Mouse (Mus musculus) CH12F3 (cell line): ENCODE results near the gene Olfr749.
"Not testable (repeated sequence)": the region's sequence is repeated elsewhere in the genome, so short reads cannot be mapped to it uniquely, and the experiment has no call there.

ENCODE experiments used
- in situ Hi-C: fragments of 300-500 bp; cut with MboI; formaldehyde crosslinking; loops from 2 replicates; pipeline ENCODE4 v1.14.3; 2020; ENCODE audit warnings: low sequenced_read_pairs

Olfr749 gene

DNA sequence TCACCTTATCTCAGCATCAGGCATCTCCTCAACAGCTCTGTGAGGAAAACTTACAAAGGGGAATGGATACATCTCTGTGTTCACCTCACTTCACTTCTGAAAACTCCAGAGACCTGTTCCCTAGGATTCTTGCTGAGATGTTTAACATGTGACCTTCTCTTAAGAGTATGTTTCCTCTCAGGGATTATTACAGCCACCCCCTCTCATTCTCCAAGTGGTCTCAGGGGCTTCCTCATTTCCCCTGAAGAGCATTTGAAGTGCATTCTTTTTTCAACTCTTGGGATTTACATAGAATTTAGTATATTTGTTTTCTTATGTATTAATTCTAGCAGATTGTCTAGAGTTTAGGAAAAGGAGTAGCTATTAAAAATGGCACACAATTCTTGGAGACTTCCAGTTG lies at the start of gene Olfr749:
Olfr749 (minus strand) TSS at position 101 of the 400 bp plus-strand sequence.
- in situ Hi-C loops = no loop called here

DNA sequence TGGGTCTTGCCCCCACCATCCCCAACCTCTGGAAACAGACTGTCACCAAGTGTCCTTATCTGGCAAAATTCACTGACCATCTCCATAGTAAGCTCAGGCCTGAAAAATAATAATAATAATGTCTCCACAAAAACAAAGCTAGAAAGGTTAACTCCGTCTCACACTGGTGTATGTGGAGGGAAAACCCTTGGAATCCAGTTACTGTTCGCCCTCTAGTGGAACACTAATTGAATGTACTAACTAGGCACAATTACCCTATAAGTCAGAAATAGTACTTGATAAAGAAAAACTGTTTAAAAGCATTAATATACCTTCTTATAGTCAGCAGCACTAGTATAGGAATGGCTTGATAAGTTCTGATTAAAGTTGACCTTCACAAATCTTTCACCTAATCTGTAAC lies 43.3 kb upstream of the Olfr749 start:
- in situ Hi-C loops = no loop called here

DNA sequence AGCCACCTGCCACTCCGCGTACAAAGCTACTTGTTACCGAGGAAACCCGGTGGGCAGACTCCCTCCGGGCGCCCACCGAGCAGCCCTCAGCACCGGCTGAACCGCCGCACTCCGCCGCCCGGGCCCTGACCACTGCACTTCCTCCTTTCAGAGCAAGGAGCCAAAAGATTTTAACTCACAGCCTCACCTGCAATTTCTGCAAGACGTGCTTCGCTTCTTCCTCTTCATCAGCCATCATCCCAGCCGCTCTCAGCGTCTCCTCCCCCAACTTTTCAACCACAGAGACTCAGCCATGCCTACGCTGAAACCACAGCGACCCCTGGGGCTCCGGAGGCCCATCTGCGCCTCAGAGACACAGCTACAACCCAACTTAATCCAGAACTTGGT lies 40.4 kb upstream of the Olfr749 start, which contains the start of gene Ttc5:
Ttc5 (minus strand) TSS at position 269 of the 387 bp plus-strand sequence.
- in situ Hi-C loops = no loop called here

GRCm38 (mm10) chr14:50784391-50785250 lies 39.7 kb upstream of the Olfr749 start:
- in situ Hi-C loops = no loop called here

DNA sequence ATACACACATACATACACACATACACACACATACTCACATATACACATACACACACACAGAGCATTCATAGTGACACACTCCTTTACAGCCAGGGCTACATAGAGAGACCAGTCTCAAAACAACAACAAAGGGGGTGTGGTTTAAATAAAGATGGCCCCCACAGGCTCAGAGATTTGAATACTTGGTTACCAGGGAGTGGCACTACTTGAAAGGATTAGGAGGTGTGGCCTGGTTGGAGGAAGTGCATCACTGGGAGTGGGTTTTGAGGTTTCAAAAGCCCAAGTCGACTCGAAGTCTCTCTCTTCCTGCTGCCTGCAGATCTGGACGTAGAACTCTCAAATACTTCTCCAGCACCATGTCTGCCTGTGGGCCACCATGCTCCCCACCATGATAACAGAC lies 37.3 kb upstream of the Olfr749 start:
- in situ Hi-C loops = no loop called here

GRCm38 (mm10) chr14:50771342-50771741 lies 26.4 kb upstream of the Olfr749 start:
- in situ Hi-C loops = no loop called here

GRCm38 (mm10) chr14:50765736-50766135 lies 20.8 kb upstream of the Olfr749 start:
- in situ Hi-C loops = no loop called here

GRCm38 (mm10) chr14:50758416-50759085 lies 13.7 kb upstream of the Olfr749 start:
- in situ Hi-C loops = no loop called here

- in situ Hi-C loops = no loop called here
These were observed 3.3 kb downstream of the Olfr749 start for GRCm38 (mm10) chr14:50741584-50741983.

DNA sequence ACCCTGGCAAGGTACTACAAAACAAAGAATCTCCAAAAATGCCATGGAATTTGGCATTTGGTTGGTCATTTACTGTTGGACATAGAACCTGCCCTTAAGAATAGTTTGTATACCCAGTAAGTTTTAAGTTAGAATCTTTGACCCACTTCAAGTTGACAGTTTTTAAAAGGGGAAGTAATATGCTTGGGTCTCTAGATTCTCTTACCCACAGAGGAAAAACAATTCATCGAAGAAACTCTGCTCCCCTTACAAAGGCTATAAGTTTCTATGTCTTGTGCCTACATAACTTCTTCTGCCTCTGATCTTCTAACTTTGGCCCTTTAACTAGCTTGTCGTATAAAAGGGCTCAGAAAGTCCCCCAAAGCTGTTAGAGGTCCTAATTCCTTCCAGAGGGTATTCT lies 4.6 kb downstream of the Olfr749 start:
- in situ Hi-C loops = no loop called here

GRCm38 (mm10) chr14:50722371-50722770 lies 22.5 kb downstream of the Olfr749 start:
- in situ Hi-C loops = not testable (repeated sequence)

GRCm38 (mm10) chr14:50719875-50720274 lies 25.0 kb downstream of the Olfr749 start:
- in situ Hi-C loops = not testable (repeated sequence)

GRCm38 (mm10) chr14:50707073-50707472 lies 37.8 kb downstream of the Olfr749 start, which contains the start of gene Olfr748:
Olfr748 (plus strand) TSS chr14:50707373.
- in situ Hi-C loops = no loop called here

GRCm38 (mm10) chr14:50693106-50693505 lies 51.8 kb downstream of the Olfr749 start, which contains the start of gene Olfr747:
Olfr747 (minus strand) TSS chr14:50693206.
- in situ Hi-C loops = no loop called here
